In the genomic region with DNA sequence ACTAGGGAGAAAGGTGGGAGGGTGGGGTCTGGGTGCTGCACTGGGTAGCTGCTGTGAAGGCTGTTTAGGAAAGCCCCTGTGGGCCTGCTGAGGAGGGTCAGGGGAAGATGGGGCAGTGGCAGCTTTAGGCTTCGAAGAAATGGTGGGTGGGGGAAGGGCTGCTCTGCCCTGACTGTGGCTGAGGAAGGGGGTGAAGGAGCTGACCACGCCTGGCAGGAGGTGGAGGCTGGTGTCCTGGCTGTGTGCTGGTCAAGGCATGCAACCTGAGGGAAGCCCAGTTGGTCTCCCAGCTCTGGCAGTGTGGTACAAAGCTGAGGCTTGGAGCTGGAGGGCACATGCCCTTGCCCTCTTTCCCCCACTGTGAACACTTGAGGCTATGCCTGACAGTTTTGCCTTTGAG, we compare ENCODE assay signal across 8 mouse cellular contexts. TPM values are rescaled to one million over a fixed set of nuclear protein-coding genes. Genes with fewer than 3 reads are reported as not detected.
DNase-seq lines count a peak whose midpoint lies in the region; ATAC-seq lines count a peak whose summit lies in the region.

No protein-coding gene starts in this region.

- peak; percentile 95 for DNase-seq in heart, adult 11 months
- no peak for DNase-seq in heart, postnatal 4 days
- no peak for DNase-seq in intestine, embryonic 14.5 days (ENCODE audit: low spot score)
- no peak for DNase-seq in midbrain, embryonic 11.5 days (ENCODE audit: low spot score, missing footprints)
- no peak for DNase-seq in layer of hippocampus, adult 18-20 months (ENCODE audit: low spot score in 2 of 2)
- DNase-seq in layer of hippocampus, postnatal 14 days (ENCODE audit: low spot score in 2 of 2) = no peak
- DNase-seq in frontal cortex, postnatal 25 days (ENCODE audit: low spot score in 2 of 2) = no peak

- no peak for ATAC-seq in embryonic facial prominence, embryonic 12.5 days (ENCODE audit: insufficient number of reproducible peaks, insufficient read depth, low FRiP score, low TSS enrichment)
- no peak for ATAC-seq in intestine, embryonic 14.5 days (replicated peaks; ENCODE audit: low FRiP score, low TSS enrichment, low read depth)
- ATAC-seq in midbrain, embryonic 11.5 days (ENCODE audit: low FRiP score) = no peak

- 0 out of 2 replicates have a peak overlapping the region, but pooled peaks have one; percentile 60 for H3K27ac ChIP-seq in embryonic facial prominence, embryonic 12.5 days
- no peak overlapping the region for H3K27ac ChIP-seq in intestine, embryonic 14.5 days (ENCODE audit: low read depth)
- H3K27ac ChIP-seq in midbrain, embryonic 11.5 days (ENCODE audit: low read depth, low read length) = no peak overlapping the region

- H3K9ac ChIP-seq in embryonic facial prominence, embryonic 12.5 days = peak overlapping the region; percentile 50
- 0 out of 2 replicates have a peak overlapping the region, but pooled peaks have one; percentile 22 for H3K9ac ChIP-seq in intestine, embryonic 14.5 days (ENCODE audit: low read length)
- H3K9ac ChIP-seq in midbrain, embryonic 11.5 days (ENCODE audit: low read length) = peak overlapping the region; percentile 10; the same call in 1 of the 2 replicates

- H3K4me1 ChIP-seq in embryonic facial prominence, embryonic 12.5 days = peaks cover 43% of the 10 kb centered on the region
- peaks cover 39% of the 10 kb centered on the region for H3K4me1 ChIP-seq in intestine, embryonic 14.5 days (replicated peaks; ENCODE audit: control insufficient read depth, insufficient read depth, low read length)
- peaks cover 31% of the 10 kb centered on the region for H3K4me1 ChIP-seq in midbrain, embryonic 11.5 days (ENCODE audit: control insufficient read depth, insufficient read depth, low read length)

- H3K36me3 ChIP-seq in embryonic facial prominence, embryonic 12.5 days = peaks cover 25% of the 10 kb centered on the region
- H3K36me3 ChIP-seq in intestine, embryonic 14.5 days (ENCODE audit: control insufficient read depth, insufficient read depth, low read length) = peaks cover 30% of the 10 kb centered on the region
- H3K36me3 ChIP-seq in midbrain, embryonic 11.5 days (ENCODE audit: control insufficient read depth, insufficient read depth, low read length) = peaks cover 3% of the 10 kb centered on the region; the same call in 1 of the 2 replicates

- peak overlapping the region; percentile 72 for H3K4me2 ChIP-seq in embryonic facial prominence, embryonic 12.5 days (replicated peaks)
- peak overlapping the region; percentile 92 for H3K4me2 ChIP-seq in intestine, embryonic 14.5 days (ENCODE audit: low read length)
- H3K4me2 ChIP-seq in midbrain, embryonic 11.5 days = peak overlapping the region; percentile 87

- no peaks in the 10 kb centered on the region for H3K9me3 ChIP-seq in embryonic facial prominence, embryonic 12.5 days
- H3K9me3 ChIP-seq in intestine, embryonic 14.5 days (ENCODE audit: control insufficient read depth, low read length) = no peaks in the 10 kb centered on the region
- H3K9me3 ChIP-seq in midbrain, embryonic 11.5 days (ENCODE audit: control insufficient read depth, low read length) = no peaks in the 10 kb centered on the region

- 7% methylated on average over 2 of the region's 2 CpGs for WGBS in embryonic facial prominence, embryonic 12.5 days
- 21% methylated on average over 2 of the region's 2 CpGs for WGBS in intestine, embryonic 14.5 days
- 16% methylated on average over 2 of the region's 2 CpGs for WGBS in midbrain, embryonic 11.5 days

- peak overlapping the region; percentile 99 for H3K4me3 ChIP-seq in embryonic facial prominence, embryonic 12.5 days
- 0 out of 2 replicates have a peak overlapping the region, but pooled peaks have one; percentile 20 for H3K4me3 ChIP-seq in intestine, embryonic 14.5 days (ENCODE audit: low read depth, low read length)
- H3K4me3 ChIP-seq in midbrain, embryonic 11.5 days (ENCODE audit: low read depth, low read length) = no peak overlapping the region

- no peaks in the 10 kb centered on the region for H3K27me3 ChIP-seq in embryonic facial prominence, embryonic 12.5 days
- no peaks in the 10 kb centered on the region for H3K27me3 ChIP-seq in intestine, embryonic 14.5 days (replicated peaks; ENCODE audit: control insufficient read depth, insufficient read depth, low read length)
- no peaks in the 10 kb centered on the region for H3K27me3 ChIP-seq in midbrain, embryonic 11.5 days (ENCODE audit: control insufficient read depth, insufficient read depth, low read length)

RNA-seq across cellular contexts. Expression of a gene that starts 14.4 kb away (rescaled TPM):
- 100 to 1,000 TPM; 180 to 221 TPM for total RNA-seq in heart, postnatal 4 days (2021)
- polyA plus RNA-seq in embryonic facial prominence, embryonic 12.5 days (2016; fragmentation: Nextera tagmentation; extraction: Ambion mirVana) = 141 and 143 TPM in 2 replicates
- polyA plus RNA-seq in intestine, embryonic 14.5 days (2014; fragmentation: Nextera tagmentation; extraction: Ambion mirVana) = 103 and 118 TPM in 2 replicates
- 123 and 130 TPM in 2 replicates for polyA plus RNA-seq in midbrain, embryonic 11.5 days (2014; fragmentation: Nextera tagmentation; extraction: Ambion mirVana)
- 10 to 100 TPM; 73.7 to 74.0 TPM for total RNA-seq in layer of hippocampus, adult 18-20 months (2021)
- total RNA-seq in layer of hippocampus, postnatal 14 days (2021) = 10 to 100 TPM; 57.5 to 62.3 TPM

RNA-seq across cellular contexts. Expression of a gene that starts 35.3 kb away (rescaled TPM):
- total RNA-seq in heart, postnatal 4 days (2021) = 10 to 100 TPM; 24.1 to 26.0 TPM
- 27.4 and 30.7 TPM in 2 replicates for polyA plus RNA-seq in embryonic facial prominence, embryonic 12.5 days (2016; fragmentation: Nextera tagmentation; extraction: Ambion mirVana)
- 18.9 and 19.4 TPM in 2 replicates for polyA plus RNA-seq in intestine, embryonic 14.5 days (2014; fragmentation: Nextera tagmentation; extraction: Ambion mirVana)
- 13.1 TPM in 2 replicates for polyA plus RNA-seq in midbrain, embryonic 11.5 days (2014; fragmentation: Nextera tagmentation; extraction: Ambion mirVana)
- total RNA-seq in layer of hippocampus, adult 18-20 months (2021) = 100 to 1,000 TPM in 1 of 2 experiments, 10 to 100 TPM in 1; 97.3 to 113 TPM
- total RNA-seq in layer of hippocampus, postnatal 14 days (2021) = 100 to 1,000 TPM in 1 of 2 experiments, 10 to 100 TPM in 1; 94.5 to 104 TPM
